Mouse (Mus musculus) WW6 (cell line): ENCODE measurements around the gene Clec16a.
A peak's percentile ranks its signal among the peaks of the same experiment; 100 is the strongest.

Source experiments
- DNase-seq: peaks from one replicate; pipeline ENCODE4 v3.0.0-alpha.2; 2013; ENCODE audit warnings: low read depth, low spot score

Clec16a gene

GRCm38 (mm10) chr16:10786288-10786687 lies 241.1 kb downstream of the Clec16a start:
- peak; percentile 65 for DNase-seq

GRCm38 (mm10) chr16:10786782-10787547 lies 241.8 kb downstream of the Clec16a start:
- no peak for DNase-seq

GRCm38 (mm10) chr16:10787548-10788058 lies 242.5 kb downstream of the Clec16a start:
- no peak for DNase-seq

- DNase-seq, result no peak
Measured at GRCm38 (mm10) chr16:10788271-10788670, 243.1 kb downstream of the Clec16a start, which contains the start of gene Tnp2. Gene Tnp2 (minus strand): TSS chr16:10788660.

GRCm38 (mm10) chr16:10788866-10789265 lies 243.7 kb downstream of the Clec16a start:
- DNase-seq, result no peak

- DNase-seq, result no peak
Measured at GRCm38 (mm10) chr16:10790702-10791101, 245.6 kb downstream of the Clec16a start, which contains the start of gene Prm3. Gene Prm3 (minus strand): TSS chr16:10790914.
